Mouse (Mus musculus): ENCODE data around the gene Usp50.

Usp50 gene

GRCm38 (mm10) chr2:126665984-126666383, 117.3 kb downstream of the Usp50 start:
- DNase-seq (ENCODE audit: low read depth, low spot score), result no peak

GRCm38 (mm10) chr2:126663481-126663880, 119.8 kb downstream of the Usp50 start:
- DNase-seq (ENCODE audit: low read depth, low spot score), result no peak
